Mouse (Mus musculus) urinary bladder, postnatal 36 days (tissue): ENCODE data around the gene Mob2.
A peak's percentile ranks its signal among the peaks of the same experiment; 100 is the strongest.

ENCODE experiments used
- DNase-seq, 2 experiments: peaks; one replicate each; pipeline ENCODE4 v3.0.0; 2022; ENCODE audit warnings: low spot score in 2 of 2, mixed read lengths in 1 of 2

The Mob2 gene

DNA sequence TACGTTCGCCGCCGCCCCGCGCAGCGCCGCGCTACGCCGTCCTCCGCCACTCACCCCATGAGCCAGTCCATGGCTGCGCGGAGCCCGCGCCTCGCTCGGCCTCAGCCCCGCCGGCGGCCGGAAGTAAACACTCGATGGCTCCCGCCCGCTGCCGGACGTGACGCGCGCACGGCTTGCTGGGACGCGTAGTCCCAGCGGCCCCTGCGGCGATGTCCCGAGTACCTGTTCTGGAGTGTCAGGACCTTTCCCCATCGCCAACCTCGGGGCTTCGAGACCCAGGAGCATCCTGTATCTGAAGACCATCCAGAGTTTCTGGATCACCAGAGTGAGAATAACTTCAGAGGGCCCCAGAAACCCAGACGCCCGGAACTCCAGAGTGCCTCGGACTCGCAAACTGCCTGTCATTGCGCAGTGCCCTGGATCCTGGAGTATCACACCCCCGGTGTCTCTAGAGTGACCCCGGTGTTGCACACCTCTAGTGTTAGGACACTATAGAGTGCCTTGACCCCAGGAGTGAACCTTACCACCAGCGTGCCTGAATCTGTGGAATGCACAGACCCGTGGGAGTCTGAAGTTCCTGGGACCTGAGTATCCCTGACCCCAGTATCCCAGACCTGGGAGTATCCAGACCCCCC, at the start of gene Mob2:
Gene Mob2, minus strand, starts transcription at position 135 of the 635 bp plus-strand sequence.
- peak; percentile 89 to 92 for DNase-seq

DNA sequence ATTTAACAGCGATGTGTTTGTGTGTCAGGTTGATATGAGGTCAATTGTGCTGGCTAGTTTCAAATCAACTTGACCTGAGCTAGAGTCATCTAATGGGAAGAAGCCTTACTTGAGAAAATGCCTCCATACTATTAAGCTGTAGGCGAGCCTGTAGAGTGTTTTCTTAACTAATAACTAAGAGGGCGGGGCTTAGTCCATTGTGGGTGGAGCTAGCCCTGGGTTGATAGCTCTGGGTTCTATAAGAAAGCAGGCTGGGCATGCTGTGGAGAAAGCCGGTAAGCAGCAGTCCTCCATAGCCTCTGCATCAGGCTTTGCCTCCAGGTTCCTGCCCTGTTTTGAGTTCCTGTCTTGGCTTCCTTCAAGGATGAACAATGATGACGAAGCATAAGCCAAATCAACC, 43.9 kb upstream of the Mob2 start:
- no peak for DNase-seq

DNA sequence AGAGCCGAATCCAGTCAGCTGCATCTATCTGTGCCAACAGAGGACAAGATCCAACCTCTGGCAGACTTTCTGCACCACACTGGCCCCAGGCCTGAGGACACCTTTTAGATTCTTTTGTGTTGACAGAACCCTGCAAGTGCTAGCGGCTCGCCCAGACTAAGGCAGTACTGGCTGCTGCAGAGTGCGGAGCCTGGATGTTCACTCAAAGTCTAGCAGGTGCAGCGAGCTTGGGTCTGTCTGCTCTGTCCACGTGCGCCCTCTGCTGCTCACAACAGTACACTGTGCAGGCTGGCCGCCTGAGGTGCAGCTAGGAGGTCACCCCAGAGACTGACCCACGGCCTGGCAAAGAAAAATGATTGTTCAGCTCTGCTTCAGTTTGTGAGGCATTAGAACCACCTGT, 36.9 kb upstream of the Mob2 start:
- DNase-seq: peak; percentile 63 to 82

DNA sequence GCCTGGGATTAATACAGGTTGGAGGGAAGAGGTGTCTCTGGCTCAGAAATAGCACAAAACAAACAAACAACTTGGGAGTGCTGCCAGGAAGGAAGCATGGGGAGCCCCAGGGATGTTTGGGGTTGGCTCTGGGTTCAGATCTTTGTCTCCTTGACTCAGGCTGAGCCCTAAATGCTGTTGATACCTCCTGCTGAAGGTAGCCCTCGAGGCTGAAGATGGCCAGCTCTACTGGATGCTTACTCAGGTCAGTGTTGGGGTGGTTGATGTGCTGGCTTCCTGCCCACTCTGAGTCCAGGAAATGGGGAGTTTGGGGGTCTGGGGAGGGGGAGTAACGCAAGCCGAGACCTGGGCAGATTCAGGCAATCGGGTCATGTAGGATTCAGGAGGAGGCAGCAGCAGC, 35.8 kb upstream of the Mob2 start:
- no peak for DNase-seq

DNA sequence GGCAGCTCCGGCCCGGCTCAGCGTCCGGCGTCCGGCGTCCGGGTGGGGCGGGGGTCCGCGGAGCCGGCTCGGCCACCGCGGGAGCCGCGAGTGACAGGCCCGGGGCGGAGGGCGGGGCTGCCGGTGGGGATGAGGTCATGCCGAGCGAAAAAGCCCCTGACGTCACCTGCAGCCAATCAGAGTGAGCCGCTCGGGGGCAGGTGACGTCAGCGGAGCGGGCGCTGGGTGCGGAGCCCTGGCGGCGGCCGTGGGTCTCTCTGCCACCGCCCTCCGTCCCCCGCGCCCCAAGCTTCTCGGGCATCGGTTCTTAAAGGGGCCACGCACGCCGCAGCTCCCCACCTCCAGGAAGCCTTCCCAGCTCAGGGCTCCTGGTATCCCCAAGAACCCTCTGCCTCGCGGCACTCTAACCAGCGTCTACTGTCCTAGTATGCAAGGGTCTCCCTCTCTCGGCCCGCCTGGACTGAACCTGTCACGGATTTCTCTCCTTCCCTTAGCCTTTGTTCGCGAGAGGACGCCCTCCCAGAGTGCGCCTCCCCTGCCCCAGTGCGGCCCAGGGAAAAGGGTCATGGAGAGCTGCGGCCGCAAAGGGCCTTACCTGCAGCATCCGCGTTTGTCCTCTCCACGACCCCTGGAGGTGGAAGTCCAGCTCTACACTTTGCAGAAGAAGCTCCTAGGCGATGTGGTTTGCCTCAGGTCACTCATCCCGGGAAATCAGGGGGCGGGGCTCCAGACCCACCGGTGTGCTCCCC, 34.5 kb upstream of the Mob2 start, which contains the start of gene Dusp8:
Gene Dusp8, minus strand, starts transcription at position 661 of the 749 bp plus-strand sequence.
- DNase-seq: peak; percentile 72 to 82

DNA sequence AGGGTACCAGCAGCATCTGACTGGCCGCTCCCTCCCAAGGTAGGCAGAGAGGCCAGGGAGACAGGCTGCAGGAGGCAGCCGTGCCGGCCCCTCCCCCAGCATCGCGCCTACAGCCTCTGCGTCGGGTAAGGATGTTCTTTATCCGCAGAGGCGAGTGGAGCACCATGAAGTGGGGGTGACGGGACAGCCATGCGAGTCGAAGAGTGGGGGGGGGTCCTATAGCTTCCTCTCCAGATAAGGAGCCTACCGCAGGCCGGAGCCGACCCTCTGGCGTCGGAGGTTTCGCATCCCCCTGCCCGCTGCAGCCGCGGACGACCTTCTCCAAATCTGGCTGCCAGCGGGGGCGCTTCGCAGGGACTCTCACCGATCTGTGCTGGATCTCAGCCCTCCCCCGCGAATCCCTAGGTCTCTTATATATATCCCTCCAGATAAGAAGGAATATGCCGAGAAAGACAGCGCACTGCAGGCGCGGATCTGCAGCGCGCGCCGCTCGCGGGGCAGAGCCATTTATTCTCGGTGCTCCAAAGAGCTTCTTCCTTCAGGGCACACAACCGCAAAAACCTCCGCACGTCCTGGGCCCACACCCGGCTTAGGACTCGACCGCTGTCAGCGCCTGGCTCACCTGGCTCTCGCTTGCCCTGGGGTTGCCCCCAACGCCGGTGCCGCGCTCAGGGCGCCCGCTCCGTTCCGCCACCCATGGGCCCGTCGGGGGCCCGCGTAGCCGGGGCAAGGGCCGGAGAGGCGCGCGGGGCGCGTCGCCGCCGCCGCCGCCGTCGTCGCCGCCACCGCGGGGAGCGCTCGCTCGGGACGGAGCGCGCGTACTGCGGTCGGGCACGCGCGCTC, 33.7 kb upstream of the Mob2 start:
- no peak for DNase-seq

DNA sequence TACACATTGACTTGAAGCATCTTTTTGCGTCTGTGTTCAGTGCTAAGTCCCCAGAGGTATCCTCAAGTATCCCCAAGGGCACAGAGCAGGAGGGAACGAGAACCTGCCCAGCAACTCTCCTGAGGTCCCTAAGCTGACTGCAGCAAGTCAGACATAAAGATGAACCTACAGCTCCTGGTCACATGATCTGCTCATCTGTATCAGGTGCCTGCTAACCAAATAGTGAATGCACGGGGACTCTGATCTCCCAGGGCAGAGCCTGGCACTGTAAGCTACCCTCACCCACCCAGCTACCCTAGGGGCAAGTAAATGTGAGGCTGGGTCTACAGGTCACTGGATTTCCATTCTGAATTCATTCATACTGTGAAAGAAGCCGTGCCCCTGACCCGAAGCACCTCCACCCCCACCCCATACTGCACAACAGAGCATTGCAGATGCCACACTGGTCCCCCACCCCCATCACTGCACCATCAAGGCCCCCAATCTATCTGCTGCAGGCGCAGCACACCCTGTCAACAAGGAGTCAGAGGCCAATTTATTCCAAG, 32.9 kb upstream of the Mob2 start:
- DNase-seq: no peak

DNA sequence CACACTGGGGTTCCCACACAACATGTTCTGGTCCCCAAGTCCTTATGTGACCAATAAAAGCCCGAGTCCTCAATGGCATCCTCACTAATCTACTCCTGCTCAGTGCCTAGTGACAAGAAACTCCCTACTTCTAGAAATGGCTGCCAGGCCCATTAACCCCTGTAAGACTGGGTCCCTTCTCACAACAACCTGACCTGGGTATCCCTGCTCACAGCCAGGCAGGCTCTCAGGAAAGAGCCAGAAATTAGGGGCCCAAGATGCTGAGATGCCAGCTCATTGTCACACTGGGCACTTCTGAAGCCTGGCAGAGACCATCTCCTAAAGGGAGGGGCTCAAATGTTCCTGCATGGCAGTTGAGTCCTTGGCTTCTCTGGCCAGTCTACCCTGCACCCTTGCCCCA, 32.1 kb upstream of the Mob2 start:
- no peak for DNase-seq

DNA sequence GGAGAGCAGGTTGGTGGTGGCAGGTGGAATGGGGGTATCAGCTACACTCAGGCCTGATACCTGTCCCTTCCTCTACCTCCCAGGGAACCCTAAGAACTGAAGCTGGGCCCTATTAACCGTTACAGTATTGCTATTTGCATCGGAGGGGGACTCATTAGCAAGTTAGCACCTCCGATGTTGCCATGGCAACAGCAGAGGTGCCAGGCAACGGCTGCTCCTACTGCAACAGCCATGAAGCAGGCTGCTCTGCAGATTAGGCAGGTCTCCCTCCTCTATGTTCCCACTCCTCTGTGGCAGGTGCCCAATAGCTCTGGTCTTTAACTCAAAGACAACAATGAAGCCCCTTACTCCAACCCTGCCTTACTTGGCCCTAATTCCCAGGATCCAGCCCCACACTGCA, 31.0 kb upstream of the Mob2 start:
- DNase-seq: no peak

DNA sequence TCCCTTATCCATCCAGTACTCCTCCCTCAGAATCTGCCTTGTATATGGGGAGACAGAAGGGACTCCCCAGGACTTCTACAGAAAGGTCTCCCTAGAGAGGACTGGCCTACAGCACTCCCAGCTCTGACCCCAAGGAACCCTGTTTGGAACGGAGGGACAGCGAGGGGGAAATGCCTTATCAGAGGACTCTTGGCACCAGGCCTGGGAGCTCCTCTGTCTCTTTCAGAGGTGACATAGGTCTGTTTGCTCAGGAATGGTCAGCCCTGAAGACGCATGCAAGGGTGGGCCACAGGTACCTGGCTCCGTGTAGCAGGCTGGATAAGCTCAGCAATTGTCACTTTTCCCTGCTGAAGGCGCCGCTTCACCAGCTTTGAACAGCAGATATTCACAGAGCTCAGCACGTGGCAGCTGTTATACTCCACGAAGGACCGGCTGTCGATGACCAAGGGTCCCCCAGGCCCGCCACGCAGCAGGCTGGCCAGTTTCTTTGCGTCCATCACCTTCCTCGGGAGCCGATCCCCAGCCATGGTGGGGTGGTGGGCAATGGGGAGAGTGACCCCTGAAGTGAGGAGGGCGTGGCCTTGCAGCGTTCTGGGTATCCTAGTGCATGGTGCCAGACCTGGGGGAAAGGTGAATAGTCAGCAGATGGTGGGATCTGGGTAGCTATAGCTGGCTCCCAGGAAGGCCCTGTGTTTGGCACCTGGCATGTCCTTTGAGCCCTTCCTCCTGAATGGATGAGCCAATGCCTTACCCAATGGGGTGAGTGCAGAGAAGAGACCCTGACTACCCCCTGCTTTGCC, 29.0 kb upstream of the Mob2 start:
- no peak for DNase-seq

DNA sequence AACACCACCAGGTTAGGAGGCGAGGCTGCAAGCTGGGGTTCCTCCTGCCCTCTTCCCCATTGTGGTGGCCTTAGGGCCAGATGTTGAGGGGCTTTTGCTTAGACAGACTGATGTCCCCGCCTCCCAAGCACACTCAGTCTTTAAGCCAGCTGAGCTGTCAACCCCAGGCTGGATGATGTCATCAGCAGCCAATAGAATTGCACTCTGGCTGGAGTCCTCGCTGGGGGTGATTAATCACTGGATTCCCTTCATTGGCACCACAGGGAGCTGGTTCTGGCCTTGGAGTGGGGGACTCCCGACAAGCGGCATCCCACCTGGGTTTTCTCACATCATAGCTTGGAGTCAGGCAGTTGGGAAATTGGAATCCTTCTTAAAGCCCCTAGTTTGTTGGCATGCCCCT, 28.0 kb upstream of the Mob2 start:
- DNase-seq: no peak

DNA sequence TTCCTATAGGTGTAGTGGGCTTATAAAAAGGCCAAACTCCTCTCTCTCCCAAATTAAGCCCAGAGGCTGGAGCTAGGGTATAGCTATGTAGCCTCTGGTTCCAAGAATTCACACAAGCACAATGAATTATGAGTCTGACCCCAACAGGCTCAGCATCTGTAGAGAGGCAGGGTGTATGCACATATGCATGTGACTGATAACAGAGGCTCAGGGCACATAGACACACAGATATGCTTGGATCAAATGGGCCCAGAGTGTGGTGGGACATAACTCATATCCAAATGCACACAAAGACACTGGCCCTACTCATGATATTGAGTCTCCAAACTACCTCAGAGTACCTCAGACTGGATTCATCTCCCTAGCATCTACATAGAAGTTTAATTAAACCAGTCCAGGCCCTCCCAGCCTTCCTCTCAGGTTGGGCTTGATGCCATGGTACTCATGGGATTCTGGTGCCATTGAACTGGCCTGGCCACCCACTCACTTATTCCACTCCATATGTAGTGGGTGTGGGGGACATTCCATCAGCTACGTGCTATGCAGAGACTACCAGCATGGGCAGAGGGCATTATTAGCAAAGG, 26.3 kb upstream of the Mob2 start:
- no peak for DNase-seq

DNA sequence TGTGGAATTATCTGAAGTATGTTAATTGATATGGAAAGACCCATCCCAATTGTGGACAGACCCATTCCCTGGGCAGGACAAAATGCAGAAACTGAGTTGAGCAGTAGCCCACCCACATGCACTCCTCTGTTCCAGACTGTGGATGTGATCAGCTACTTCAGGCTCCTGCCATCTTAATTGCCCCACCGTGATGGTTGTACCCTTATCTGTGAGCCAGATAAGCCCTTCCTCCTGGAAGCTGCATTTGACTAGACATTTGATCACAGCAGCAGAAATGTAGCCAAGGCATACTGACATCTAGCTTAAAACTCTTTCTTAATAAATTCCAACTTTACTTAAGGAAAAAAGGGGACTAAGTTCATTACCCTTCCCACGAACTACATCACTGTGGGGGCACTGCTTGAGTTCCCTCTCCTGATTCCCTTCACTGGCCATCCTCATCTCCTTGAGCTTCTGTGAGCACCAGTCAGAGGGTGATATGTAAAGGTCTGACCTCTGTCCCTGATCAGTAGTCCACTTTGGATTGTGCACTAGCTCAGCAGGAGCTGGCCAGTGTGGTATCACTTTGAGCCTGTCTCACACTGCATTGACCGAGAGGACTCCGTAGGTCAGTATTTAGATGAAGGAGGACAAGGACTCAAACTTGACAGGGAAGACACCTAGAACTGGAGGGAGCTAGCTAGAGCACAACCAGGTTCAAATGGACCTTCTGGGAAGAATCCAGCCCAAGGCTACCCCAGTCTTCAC, 25.5 kb upstream of the Mob2 start:
- no peak for DNase-seq

DNA sequence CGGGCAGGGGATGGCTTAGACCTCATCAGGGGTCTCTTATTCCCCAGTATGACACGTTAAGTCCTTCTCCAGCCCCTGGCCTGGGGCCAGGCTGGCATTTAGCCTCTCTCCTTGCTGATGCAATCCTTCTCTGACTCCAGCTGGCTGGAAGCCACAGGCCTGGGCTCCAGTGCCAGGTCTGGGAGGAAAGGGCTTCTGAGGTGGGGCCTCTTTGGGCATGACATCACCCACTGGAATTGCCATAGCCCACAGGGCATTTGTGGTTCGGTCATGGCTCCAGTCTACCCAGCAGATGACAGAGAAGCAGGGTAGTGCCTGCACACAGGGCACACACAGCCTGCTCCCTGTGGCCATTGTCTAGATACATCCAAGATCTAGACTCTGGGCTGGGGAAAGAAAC, 24.0 kb upstream of the Mob2 start:
- DNase-seq: peak in 1 of 2 experiments; percentile 80

DNA sequence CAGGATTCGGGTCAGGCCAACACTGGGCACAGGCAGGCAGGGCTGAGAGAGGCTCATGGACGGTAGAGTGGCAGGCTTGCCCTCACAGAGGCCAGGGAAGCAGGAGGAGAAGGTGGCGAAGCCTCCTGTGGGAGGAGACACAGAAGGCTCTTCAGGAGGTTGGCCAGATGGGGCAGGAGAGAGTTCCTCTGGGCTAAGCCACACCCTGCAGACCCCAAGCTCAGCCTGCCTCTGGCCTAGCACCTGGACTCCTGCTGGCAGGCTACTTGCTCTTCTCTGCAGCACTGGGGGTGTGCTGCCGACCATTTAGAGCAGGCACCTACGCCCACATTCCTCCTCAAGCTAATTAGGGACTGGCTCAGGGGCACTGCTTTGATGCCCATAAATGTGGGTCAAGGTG, 23.5 kb upstream of the Mob2 start:
- no peak for DNase-seq

DNA sequence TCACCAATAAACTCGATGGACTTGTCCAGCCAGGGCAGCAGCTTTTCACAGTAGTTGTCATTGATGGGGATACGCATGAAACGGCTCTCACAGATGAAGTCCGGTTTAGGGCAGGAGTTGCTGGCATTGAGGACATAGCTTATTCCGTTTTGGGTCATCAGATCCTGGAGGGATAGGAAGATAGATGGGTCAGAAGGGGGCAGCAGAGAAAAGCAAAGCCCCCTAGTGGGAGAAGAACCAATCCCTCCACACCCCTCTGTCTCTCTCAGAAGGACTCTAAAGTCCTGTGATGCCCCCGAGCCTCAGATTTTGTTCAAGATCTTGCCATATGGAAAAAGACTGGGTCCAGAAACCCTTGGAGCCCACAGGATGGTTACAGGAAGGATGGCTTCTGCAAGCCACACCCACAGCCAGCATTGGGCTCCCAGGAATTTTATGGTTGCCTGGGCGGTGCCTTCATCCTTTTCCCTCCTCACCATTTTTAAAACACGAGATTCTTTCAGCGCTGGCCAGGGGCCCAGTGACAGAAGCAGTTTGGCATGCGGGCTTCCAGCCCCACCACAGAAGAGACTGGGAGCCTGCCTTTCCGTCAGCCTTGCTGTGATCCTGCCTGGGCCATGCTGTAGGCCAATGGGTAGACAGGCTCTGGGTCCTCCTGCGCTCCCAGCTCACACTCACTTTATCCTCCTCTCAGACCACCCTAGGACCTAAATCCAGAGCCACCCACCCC, 22.9 kb upstream of the Mob2 start:
- DNase-seq: peak; percentile 33 to 69

DNA sequence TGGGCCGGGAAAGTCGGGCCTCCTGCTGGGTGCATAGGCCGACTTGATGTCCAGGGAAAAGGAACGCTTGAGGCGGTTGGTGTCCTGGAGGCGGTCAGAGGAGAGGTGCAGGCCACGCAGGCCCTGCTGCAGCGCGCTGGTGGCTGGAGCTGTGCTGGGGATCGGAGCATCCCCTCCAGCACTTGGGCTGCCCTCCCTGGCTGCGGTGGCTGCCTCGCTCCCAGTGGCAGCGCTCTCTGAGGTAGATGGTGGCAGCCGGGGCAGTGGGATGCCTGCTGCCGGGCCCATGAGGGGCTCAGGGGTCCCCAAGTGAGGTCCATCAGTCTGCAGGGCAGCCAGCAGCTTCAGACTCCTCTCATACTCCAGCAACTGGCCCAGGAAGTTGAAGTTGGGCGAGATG, 21.7 kb upstream of the Mob2 start:
- DNase-seq: no peak

DNA sequence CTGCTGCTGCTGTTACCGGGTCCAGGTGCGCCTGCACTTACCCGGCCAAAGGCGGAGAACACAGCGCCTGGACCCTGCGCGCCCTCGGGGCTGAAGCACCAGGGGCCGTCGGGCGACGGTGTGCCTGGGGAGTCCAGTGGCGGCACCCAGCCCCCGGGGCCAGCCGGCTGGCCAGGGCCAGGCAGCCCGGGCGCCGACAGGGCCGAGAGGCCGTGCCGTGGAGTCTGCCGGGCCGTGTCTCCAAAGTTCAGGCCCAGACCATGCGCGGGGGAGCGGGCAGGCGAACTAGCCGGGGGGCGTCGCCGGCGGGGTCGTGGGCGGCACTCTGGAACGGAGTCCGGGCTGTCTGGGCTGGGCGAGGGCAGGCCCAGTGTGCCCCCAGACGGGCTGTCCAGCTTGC, 21.3 kb upstream of the Mob2 start:
- DNase-seq: no peak

DNA sequence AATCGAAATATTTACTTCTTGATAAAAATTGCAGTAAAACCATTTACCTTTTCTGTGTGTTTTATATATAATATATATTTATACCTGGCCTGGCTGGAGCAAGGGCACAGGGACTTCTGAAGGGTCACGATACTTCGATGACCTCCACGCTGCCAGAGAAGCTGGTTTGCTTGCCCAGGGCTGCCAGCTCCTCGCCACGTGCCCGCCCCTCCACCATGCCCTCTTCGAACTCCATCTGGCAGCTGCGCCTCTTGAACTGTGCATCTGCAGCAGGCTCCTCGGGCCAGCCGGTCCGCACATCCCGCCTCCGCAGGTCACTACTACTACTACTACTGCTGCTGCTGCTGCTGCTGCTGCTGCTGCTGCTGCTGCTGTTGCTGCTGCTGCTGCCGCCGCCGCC, 20.9 kb upstream of the Mob2 start:
- no peak for DNase-seq

DNA sequence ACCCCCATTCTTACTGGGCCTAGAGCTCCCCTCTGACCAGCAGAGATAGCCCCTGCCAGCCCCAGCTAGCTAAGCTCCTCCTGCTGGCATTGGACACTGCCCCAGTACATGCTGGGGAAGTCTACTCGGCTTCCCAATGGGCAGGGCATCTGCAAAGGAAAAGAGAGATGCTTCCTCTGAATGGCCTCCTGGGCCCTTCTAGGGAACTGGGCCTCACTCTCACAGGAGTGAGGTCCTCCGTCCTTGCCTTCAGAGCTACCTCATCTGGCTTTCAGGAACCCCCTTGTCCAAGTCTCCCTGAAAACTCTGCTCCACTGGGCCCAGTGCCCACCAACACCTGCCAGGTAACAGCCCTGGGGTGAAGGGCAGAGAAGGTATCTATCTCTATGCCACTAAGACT, 20.0 kb upstream of the Mob2 start:
- DNase-seq: no peak
